Mouse (Mus musculus): ENCODE data around the gene Slc10a1. TPM values are rescaled to one million over a fixed set of nuclear protein-coding genes. Genes with fewer than 3 reads are reported as not detected.

The Slc10a1 gene
- polyA plus RNA-seq (2016; fragmentation: Nextera tagmentation; extraction: Ambion mirVana) = 0.32 and 0.70 TPM in 2 replicates

- H3K27me3 ChIP-seq (ENCODE audit: low read depth, poor library complexity, severe bottlenecking) = no peaks in the 10 kb centered on the region
- H3K9me3 ChIP-seq (replicated peaks) = no peaks in the 10 kb centered on the region
- DNase-seq (ENCODE audit: low spot score) = no peak
- no peak within 1 kb of the TSS for H3K27ac ChIP-seq (replicated peaks)
- WGBS = 91% methylated on average over 5 of the region's 5 CpGs
- no peaks in the 10 kb centered on the region for H3K4me1 ChIP-seq
- H3K4me3 ChIP-seq = no peak within 1 kb of the TSS
- no peaks in the 10 kb centered on the region for H3K36me3 ChIP-seq
These were observed at the start of gene Slc10a1 for GRCm38 (mm10) chr12:80968605-80969004. Gene Slc10a1 (minus strand): TSS chr12:80968705.

- H3K27ac ChIP-seq (replicated peaks) = no peak overlapping the region
- H3K27me3 ChIP-seq (ENCODE audit: low read depth, poor library complexity, severe bottlenecking) = no peaks in the 10 kb centered on the region
- no peak overlapping the region for H3K4me3 ChIP-seq
- DNase-seq (ENCODE audit: low spot score) = no peak
- H3K9me3 ChIP-seq (replicated peaks) = no peaks in the 10 kb centered on the region
- H3K36me3 ChIP-seq = no peaks in the 10 kb centered on the region
- H3K4me1 ChIP-seq = no peaks in the 10 kb centered on the region
- 92% methylated on average over 12 of the region's 12 CpGs for WGBS
These were observed 49.1 kb upstream of the Slc10a1 start for GRCm38 (mm10) chr12:81017624-81018023.

- no peaks in the 10 kb centered on the region for H3K9me3 ChIP-seq (replicated peaks)
- H3K27ac ChIP-seq (replicated peaks) = no peak overlapping the region
- no peaks in the 10 kb centered on the region for H3K36me3 ChIP-seq
- WGBS = 85% methylated on average over 11 of the region's 11 CpGs
- no peak overlapping the region for H3K4me3 ChIP-seq
- peaks cover 24% of the 10 kb centered on the region for H3K4me1 ChIP-seq
- no peak for DNase-seq (ENCODE audit: low spot score)
- H3K27me3 ChIP-seq (ENCODE audit: low read depth, poor library complexity, severe bottlenecking) = peaks cover 9% of the 10 kb centered on the region; the same call in 1 of the 2 replicates
These were observed 45.0 kb upstream of the Slc10a1 start for GRCm38 (mm10) chr12:81013496-81013895.

GRCm38 (mm10) chr12:81011994-81012393 is 43.5 kb upstream of the Slc10a1 start:
- peaks cover 25% of the 10 kb centered on the region for H3K4me1 ChIP-seq
- H3K4me3 ChIP-seq = no peak overlapping the region
- H3K9me3 ChIP-seq (replicated peaks) = no peaks in the 10 kb centered on the region
- no peak overlapping the region for H3K27ac ChIP-seq (replicated peaks)
- no peak for DNase-seq (ENCODE audit: low spot score)
- 89% methylated on average over 2 of the region's 2 CpGs for WGBS
- H3K27me3 ChIP-seq (ENCODE audit: low read depth, poor library complexity, severe bottlenecking) = peaks cover 9% of the 10 kb centered on the region; the same call in 1 of the 2 replicates
- no peaks in the 10 kb centered on the region for H3K36me3 ChIP-seq

- 0% methylated on average over 3 of the region's 3 CpGs for WGBS
- H3K36me3 ChIP-seq = no peaks in the 10 kb centered on the region
- H3K27me3 ChIP-seq (ENCODE audit: low read depth, poor library complexity, severe bottlenecking) = peaks cover 9% of the 10 kb centered on the region; the same call in 1 of the 2 replicates
- peak overlapping the region; percentile 83 for H3K27ac ChIP-seq (replicated peaks)
- H3K4me1 ChIP-seq = peaks cover 28% of the 10 kb centered on the region
- H3K9me3 ChIP-seq (replicated peaks) = no peaks in the 10 kb centered on the region
- H3K4me3 ChIP-seq = peak overlapping the region; percentile 21
- peak; percentile 53 for DNase-seq (ENCODE audit: low spot score)
These were observed 41.3 kb upstream of the Slc10a1 start for GRCm38 (mm10) chr12:81009813-81010212.

GRCm38 (mm10) chr12:81002841-81003635 is 34.5 kb upstream of the Slc10a1 start:
- no peak for DNase-seq (ENCODE audit: low spot score)
- no peaks in the 10 kb centered on the region for H3K36me3 ChIP-seq

DNA sequence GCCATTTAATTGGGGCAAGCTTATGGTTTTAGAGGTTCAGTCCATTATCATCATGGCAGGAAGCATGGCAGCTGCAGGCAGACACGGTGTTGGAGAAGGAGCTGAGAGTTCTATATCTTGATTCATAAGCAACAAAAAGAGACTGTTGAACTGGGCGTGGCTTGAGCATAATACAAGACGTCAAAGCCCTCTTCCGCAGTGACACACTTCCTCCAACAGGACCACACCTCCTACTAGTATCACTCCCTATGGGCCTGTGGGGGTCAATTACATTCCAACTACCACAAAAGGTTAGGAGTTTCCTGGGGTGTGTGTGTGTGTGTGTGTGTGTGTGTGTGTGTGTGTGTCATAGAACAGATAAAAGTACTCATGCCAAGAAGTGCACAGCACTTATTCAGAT is 32.4 kb upstream of the Slc10a1 start:
- Histone ChIP-seq H3K4me3 (no peak overlapping the region), H3K4me1 (peaks cover 53% of the 10 kb centered on the region), H3K27me3 (ENCODE audit: low read depth, poor library complexity, severe bottlenecking) (peaks cover 44% of the 10 kb centered on the region), H3K27ac (replicated peaks) (no peak overlapping the region), H3K9me3 (replicated peaks) (no peaks in the 10 kb centered on the region; the same call in 1 of the 2 replicates), H3K36me3 (no peaks in the 10 kb centered on the region)
- DNase-seq (ENCODE audit: low spot score) = no peak
- 77% methylated on average over 4 of the region's 4 CpGs for WGBS

More at GRCm38 (mm10) chr12:81002841-81003635, 34.5 kb upstream of the Slc10a1 start:
- Histone ChIP-seq H3K4me1 (peaks cover 45% of the 10 kb centered on the region), H3K27ac (replicated peaks) (peak overlapping the region; percentile 63; the same call in 1 of the 2 replicates), H3K9me3 (replicated peaks) (no peaks in the 10 kb centered on the region), H3K27me3 (ENCODE audit: low read depth, poor library complexity, severe bottlenecking) (peaks cover 30% of the 10 kb centered on the region), H3K4me3 (no peak overlapping the region)
- WGBS = 29% methylated on average over 13 of the region's 13 CpGs

GRCm38 (mm10) chr12:80998528-80999221 is 30.2 kb upstream of the Slc10a1 start:
- no peaks in the 10 kb centered on the region; the same call in 1 of the 2 replicates for H3K9me3 ChIP-seq (replicated peaks)
- peak overlapping the region; percentile 43 for H3K4me3 ChIP-seq
- peaks cover 44% of the 10 kb centered on the region for H3K27me3 ChIP-seq (ENCODE audit: low read depth, poor library complexity, severe bottlenecking)
- no peaks in the 10 kb centered on the region for H3K36me3 ChIP-seq
- DNase-seq (ENCODE audit: low spot score) = peak; percentile 80
- peaks cover 51% of the 10 kb centered on the region for H3K4me1 ChIP-seq
- H3K27ac ChIP-seq (replicated peaks) = peak overlapping the region; percentile 84
- WGBS = 6% methylated on average over 33 of the region's 33 CpGs

GRCm38 (mm10) chr12:80997652-80998051 is 29.1 kb upstream of the Slc10a1 start:
- no peak for DNase-seq (ENCODE audit: low spot score)
- peaks cover 44% of the 10 kb centered on the region for H3K27me3 ChIP-seq (ENCODE audit: low read depth, poor library complexity, severe bottlenecking)

GRCm38 (mm10) chr12:80995326-80995725 is 26.8 kb upstream of the Slc10a1 start:
- Histone ChIP-seq H3K27ac (replicated peaks) (0 out of 2 replicates have a peak overlapping the region, but pooled peaks have one; percentile 9), H3K27me3 (ENCODE audit: low read depth, poor library complexity, severe bottlenecking) (peaks cover 36% of the 10 kb centered on the region), H3K4me1 (peaks cover 43% of the 10 kb centered on the region), H3K4me3 (no peak overlapping the region), H3K9me3 (replicated peaks) (no peaks in the 10 kb centered on the region; the same call in 1 of the 2 replicates), H3K36me3 (no peaks in the 10 kb centered on the region)
- WGBS = 93% methylated on average over 4 of the region's 4 CpGs
- DNase-seq (ENCODE audit: low spot score) = peak; percentile 8

More at GRCm38 (mm10) chr12:80997652-80998051, 29.1 kb upstream of the Slc10a1 start:
- Histone ChIP-seq H3K27ac (replicated peaks) (peak overlapping the region; percentile 84), H3K36me3 (no peaks in the 10 kb centered on the region), H3K4me1 (peaks cover 41% of the 10 kb centered on the region), H3K4me3 (no peak overlapping the region), H3K9me3 (replicated peaks) (no peaks in the 10 kb centered on the region; the same call in 1 of the 2 replicates)
- 86% methylated on average over 4 of the region's 4 CpGs for WGBS

DNA sequence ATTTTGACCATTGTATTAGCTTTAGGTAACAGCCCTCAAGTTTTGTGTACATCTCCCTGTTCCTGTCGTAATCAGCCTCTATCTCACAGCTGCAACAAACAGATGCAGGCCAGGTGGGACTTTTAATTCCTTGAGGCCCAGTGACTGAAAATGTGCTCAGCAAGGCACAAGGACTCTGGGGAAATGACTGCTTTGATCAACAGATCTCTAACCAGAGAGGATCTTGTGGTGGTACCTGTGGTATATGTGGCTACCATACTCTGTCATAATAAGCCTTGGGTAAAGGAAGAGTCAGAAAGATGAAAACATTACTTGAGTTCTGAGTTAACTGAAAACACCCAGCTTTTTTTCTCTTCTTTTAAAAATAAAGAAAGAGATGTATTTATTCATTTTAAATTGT is 25.3 kb upstream of the Slc10a1 start:
- H3K27me3 ChIP-seq (ENCODE audit: low read depth, poor library complexity, severe bottlenecking) = peaks cover 21% of the 10 kb centered on the region
- H3K4me1 ChIP-seq = peaks cover 32% of the 10 kb centered on the region
- WGBS = 83% methylated on average over 1 of the region's 1 CpGs
- no peaks in the 10 kb centered on the region; the same call in 1 of the 2 replicates for H3K9me3 ChIP-seq (replicated peaks)
- no peak overlapping the region for H3K27ac ChIP-seq (replicated peaks)
- DNase-seq (ENCODE audit: low spot score) = no peak
- no peak overlapping the region for H3K4me3 ChIP-seq
- H3K36me3 ChIP-seq = no peaks in the 10 kb centered on the region

- peaks cover 21% of the 10 kb centered on the region for H3K4me1 ChIP-seq
- WGBS = 79% methylated on average over 8 of the region's 8 CpGs
- peaks cover 12% of the 10 kb centered on the region for H3K27me3 ChIP-seq (ENCODE audit: low read depth, poor library complexity, severe bottlenecking)
These were observed 24.1 kb upstream of the Slc10a1 start for GRCm38 (mm10) chr12:80992540-80993122.

More at GRCm38 (mm10) chr12:80992540-80993122, 24.1 kb upstream of the Slc10a1 start:
- no peak overlapping the region for H3K27ac ChIP-seq (replicated peaks)
- no peak for DNase-seq (ENCODE audit: low spot score)
- no peaks in the 10 kb centered on the region; the same call in 1 of the 2 replicates for H3K9me3 ChIP-seq (replicated peaks)
- no peaks in the 10 kb centered on the region for H3K36me3 ChIP-seq
- H3K4me3 ChIP-seq = no peak overlapping the region

Measured in midbrain, embryonic 10.5 days (tissue).